Mouse (Mus musculus) E14TG2a.4 (cell line): ENCODE measurements around the gene Zfp385c.

Experiments used
- CTCF ChIP-seq: conservative IDR thresholded peaks from 2 replicates; pipeline ENCODE4 v1.5.1; 2014; ENCODE audit warnings: low read length
- NANOG ChIP-seq: IDR thresholded peaks from 2 replicates; pipeline ENCODE4 v1.6.1; 2014; ENCODE audit warnings: borderline replicate concordance, low read length, mixed read lengths
- POU5F1 ChIP-seq: IDR thresholded peaks from 2 replicates; pipeline ENCODE4 v1.6.1; 2014; ENCODE audit warnings: low read length, borderline replicate concordance

GRCm38 (mm10) chr11:100687265-100687664, 5.0 kb downstream of the Zfp385c start:
- TF ChIP-seq CTCF (no peak), POU5F1 (no peak), NANOG (no peak)
